ENCODE assay signal across 16 mouse cellular contexts in the genomic region with DNA sequence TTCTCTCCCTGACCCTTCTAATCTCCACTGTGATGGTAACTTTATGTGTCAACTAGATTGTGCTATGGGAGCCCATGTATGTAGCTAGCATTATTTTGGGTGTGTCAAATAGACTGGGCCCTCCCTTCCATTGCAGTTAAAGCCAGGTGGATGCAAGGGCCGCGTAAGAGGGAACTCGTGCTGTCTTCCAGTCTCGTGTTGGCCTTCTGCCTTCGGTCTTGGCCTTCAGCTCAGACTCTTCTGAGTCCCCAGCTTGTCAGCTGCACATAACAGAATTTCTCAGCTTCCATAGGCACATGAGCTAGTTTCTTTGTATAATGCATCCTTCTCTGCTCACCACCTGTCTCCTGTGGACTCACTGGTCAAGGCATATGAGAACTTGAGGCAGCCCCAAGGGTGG.
DNase-seq lines count a peak whose midpoint lies in the region; ATAC-seq lines count a peak whose summit lies in the region.
"Had no signal": no experiment of that assay in that cellular context is flagged by ENCODE, and none has a peak within 500 bp of the region (broad histone marks: within the 10 kb centered on the region; RNA-seq: fewer than 3 reads in every experiment).

No protein-coding gene starts in this region.

- no peak for ATAC-seq in cerebellum, adult (ENCODE audit: insufficient number of reproducible peaks, low FRiP score, low TSS enrichment)
- ATAC-seq: forebrain, embryonic 13.5 days; forebrain, embryonic 15.5 days; forebrain, postnatal 0 days had no signal

- no peaks in the 10 kb centered on the region for H3K27me3 ChIP-seq in splenic B cell, adult 2 months (ENCODE audit: control insufficient read depth, insufficient read depth, low read length, poor library complexity, severe bottlenecking)
- H3K27me3 ChIP-seq: embryonic facial prominence, embryonic 12.5 days; forebrain, embryonic 13.5 days; forebrain, embryonic 15.5 days had no signal

- DNase-seq in cerebellum, adult 8-10 months, result peak; percentile 25
- no peak for DNase-seq in cerebellum, postnatal 4 days (ENCODE audit: low spot score in 2 of 2)
- peak; percentile 69 to 74 for DNase-seq in cerebellum, postnatal 10 days
- DNase-seq in cerebellum, adult 11-12 months, result no peak
- DNase-seq in cerebellum, postnatal 25 days, result peak; percentile 35 to 52
- DNase-seq in splenic B cell, adult 2 months (ENCODE audit: low read depth, low spot score), result peak; percentile 36
- no peak for DNase-seq in thymus, postnatal 36 days
- DNase-seq: adrenal gland, adult 2 months; adrenal gland, postnatal 10 days; adrenal gland, postnatal 25 days; forebrain, postnatal 0 days had no signal

- H3K36me3 ChIP-seq in splenic B cell, adult 2 months (ENCODE audit: control insufficient read depth, insufficient read depth, low read length, poor library complexity, severe bottlenecking), result no peaks in the 10 kb centered on the region
- H3K36me3 ChIP-seq: embryonic facial prominence, embryonic 10.5 days; embryonic facial prominence, embryonic 12.5 days; forebrain, embryonic 15.5 days had no signal

Comparison
In these comparisons a context has a peak if more than half of its experiments do, and no peak if none do; other contexts are left out.
1. DNase-seq: peak in cerebellum, adult 8-10 months (single experiment), cerebellum, postnatal 10 days (2 of 2), cerebellum, postnatal 25 days (2 of 2) and splenic B cell, adult 2 months (single experiment); none in cerebellum, postnatal 4 days (0 of 2), cerebellum, adult 11-12 months (single experiment) and thymus, postnatal 36 days (0 of 2).